Mouse (Mus musculus) fat pad, adult 2 months (tissue): Measurements from ENCODE around the gene Gatc.
"Not testable (repeated sequence)": the region's sequence is repeated elsewhere in the genome, so short reads cannot be mapped to it uniquely, and the experiment has no call there.

ENCODE experiments used
- DNase-seq: peaks from one replicate; pipeline ENCODE4 v3.0.0-alpha.2; 2011; ENCODE audit warnings: low read depth, low spot score; ENCODE audit errors: extremely low read depth

The Gatc gene

GRCm38 (mm10) chr5:115333626-115334025 lies 7.4 kb downstream of the Gatc start:
- DNase-seq = no peak

GRCm38 (mm10) chr5:115330955-115331354 lies 10.0 kb downstream of the Gatc start:
- DNase-seq = no peak

DNA sequence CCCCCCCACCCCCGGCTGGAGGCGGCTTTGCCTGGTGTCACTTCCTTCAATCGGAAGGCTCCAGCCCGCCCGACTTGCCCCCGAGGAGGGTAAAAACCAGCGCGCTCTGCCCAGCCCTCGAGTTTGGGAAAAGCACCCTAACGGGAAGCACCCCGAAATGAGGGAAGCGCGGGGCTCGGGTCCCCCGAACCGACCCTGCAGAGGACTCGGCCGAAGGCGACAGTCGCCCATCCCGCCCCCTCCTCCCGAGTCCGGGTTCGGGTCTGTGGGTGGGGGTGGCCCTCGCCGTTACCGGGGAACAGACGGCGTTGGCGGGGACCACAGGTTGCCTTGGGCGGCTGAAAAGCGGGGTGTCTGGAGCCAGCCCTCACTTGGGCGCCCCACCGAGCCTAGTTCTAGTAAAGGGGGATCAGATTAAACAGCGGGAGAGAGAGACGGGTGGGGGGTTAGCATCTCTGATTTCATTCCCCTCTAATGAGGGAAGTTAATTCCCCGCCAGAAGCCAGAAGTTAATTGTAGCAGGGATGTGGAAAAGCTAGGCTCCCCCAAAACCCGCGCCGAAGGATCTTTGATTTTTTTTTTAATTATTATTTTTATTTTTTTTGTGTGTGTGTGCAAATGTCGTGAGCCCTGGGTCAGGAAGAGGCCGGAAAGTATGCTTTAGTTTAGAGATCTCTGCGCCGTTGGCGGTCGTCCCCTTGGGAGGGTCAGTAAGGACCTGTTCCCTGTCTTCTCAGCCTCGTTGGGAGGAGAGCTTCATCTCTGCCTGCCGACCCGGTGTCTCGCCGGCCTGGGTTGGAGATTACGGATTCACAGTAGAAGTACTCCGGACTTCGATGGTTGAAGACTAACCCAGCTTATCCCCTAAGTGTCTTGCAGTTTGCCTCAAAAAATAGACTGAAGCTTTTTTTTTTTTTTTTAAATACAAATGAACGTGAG lies 13.1 kb downstream of the Gatc start:
- no peak for DNase-seq

DNA sequence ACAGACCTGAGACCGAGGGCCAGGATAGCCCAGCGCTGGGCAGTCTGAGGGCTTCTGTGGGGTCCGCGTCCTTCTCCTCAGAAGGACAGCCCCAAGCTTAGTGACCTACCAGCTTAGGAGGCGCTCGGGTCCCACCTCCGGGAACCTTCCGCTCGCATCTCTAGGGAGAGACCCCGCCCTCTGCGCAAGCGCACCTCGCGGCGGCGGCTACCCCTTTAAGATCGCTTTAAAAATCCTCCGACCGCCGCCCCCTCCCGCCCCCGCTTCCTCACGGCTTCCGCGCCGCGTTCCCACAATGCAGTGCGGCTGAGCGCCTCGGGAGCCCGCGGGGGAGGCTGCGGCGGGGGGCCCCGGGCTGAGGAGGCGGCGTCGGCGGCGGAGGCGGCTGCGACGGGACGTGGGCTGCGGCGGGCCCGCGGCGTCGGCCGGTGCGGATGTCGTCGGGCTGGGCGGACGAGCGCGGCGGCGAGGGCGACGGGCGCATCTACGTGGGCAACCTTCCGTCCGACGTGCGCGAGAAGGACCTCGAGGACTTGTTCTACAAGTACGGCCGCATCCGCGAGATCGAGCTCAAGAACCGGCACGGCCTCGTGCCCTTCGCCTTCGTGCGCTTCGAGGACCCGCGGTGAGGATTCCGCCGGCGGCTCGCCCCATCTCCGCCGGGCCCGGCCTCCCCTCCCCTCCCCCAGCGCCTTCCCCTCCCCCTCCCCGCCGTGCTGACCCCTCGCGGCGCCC lies 13.9 kb downstream of the Gatc start, which contains the start of gene Srsf9:
Srsf9 (plus strand) TSS at position 303 of the 735 bp plus-strand sequence.
- no peak for DNase-seq

DNA sequence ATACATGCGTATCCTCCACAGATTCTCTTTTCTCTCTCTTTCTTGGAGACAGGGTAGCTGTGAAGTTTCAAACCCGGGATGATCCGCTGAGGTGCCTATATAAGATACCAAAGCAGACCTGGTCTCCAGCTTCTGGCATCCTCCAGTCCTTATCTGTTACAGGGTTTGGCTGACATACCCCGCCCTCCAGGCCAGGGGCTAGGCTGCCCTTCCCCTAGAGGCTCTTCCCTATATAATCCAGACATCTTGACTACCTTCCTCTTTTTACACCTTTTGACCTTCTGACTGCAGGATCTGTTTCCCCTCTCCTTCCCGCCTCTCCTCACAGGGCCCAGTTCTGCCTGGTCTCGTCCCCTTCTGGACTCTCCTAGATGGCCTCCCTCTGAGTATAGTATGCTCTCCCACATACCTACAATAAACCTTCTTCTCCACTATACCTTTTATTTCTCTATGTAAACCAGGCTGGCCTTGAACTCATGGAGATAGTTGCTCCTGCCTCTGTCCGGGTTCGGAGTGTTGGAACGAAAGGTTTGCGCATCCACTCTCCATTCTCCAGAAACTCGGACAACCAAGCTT lies 14.6 kb downstream of the Gatc start:
- DNase-seq = no peak

DNA sequence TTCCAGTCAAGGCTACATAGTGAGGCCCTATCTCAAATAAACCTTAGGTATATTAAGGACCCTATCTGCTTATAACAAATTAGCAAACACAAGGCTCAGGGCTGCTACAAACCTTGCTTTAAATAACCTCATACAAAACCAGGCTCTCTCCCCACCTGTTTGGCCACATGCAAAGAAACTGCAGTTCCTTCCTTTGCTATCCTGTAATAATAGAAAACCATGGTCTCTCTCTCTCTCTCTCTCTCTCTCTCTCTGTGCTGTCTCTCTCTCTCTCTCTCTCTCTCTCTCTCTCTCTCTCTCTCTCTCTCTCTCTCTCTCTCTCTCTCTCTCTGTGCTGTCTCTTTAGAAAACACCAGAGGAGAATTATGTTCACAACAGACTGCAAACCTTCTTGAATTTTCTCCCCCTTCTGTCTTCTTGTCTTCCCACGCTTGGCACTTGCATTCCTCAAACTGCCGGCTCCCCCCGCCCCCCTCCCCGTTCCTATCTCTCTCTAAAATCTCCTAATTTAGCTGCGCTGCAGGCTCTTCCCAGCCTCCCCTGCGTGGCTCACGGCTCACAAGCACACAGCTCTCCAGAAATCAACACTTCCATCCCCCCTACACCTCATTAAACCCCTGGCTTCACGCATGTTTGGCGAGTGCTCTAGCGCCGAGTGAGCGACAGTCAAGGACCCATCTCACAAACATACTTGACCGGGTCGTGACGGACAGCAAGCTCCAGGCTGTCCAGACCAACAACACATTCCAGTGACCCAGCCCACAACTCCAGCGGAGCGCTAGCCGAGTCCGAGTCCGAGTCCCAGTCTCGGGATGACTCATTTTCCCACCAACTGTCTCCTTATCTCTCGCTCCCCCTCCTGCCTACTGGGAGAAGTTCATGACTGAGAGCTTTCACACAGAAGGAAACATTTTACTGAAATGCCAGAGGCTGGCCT lies 21.7 kb downstream of the Gatc start:
- no peak for DNase-seq

- no peak for DNase-seq
These were observed 23.2 kb downstream of the Gatc start for GRCm38 (mm10) chr5:115317645-115318328.

GRCm38 (mm10) chr5:115316968-115317644 lies 23.9 kb downstream of the Gatc start:
- no peak for DNase-seq

GRCm38 (mm10) chr5:115313668-115313943 lies 27.4 kb downstream of the Gatc start:
- DNase-seq = no peak

GRCm38 (mm10) chr5:115312816-115313667 lies 27.9 kb downstream of the Gatc start:
- DNase-seq = no peak

GRCm38 (mm10) chr5:115312354-115312753 lies 28.6 kb downstream of the Gatc start:
- no peak for DNase-seq

- not testable (repeated sequence) for DNase-seq
These were observed 38.8 kb downstream of the Gatc start for GRCm38 (mm10) chr5:115302190-115302589.

DNA sequence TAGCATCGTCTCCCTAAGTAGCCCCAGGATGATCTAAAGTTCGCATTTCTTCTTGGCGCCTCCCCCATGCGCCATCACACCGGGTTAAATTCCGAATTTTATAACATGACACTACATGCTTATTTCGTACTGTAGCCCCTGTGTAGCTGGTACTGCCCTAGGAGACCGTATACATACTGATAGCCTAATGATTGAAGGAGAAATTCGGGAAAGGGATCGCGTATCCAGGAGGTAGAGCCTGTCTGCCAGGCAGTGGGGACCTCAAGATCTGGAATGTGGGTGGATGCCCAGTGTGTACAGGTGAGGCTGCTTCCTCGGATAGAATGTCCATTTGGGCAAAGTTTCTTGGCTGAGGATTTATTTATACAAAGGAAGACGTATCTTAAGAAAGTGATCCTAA lies 39.4 kb downstream of the Gatc start:
- no peak for DNase-seq

- no peak for DNase-seq
These were observed 40.0 kb downstream of the Gatc start, which contains the start of gene Dynll1 for GRCm38 (mm10) chr5:115300792-115301614. Dynll1 (minus strand) TSS chr5:115300999.

GRCm38 (mm10) chr5:115300035-115300744 lies 40.8 kb downstream of the Gatc start:
- no peak for DNase-seq

- no peak for DNase-seq
These were observed 44.6 kb downstream of the Gatc start for GRCm38 (mm10) chr5:115296347-115296746.

DNA sequence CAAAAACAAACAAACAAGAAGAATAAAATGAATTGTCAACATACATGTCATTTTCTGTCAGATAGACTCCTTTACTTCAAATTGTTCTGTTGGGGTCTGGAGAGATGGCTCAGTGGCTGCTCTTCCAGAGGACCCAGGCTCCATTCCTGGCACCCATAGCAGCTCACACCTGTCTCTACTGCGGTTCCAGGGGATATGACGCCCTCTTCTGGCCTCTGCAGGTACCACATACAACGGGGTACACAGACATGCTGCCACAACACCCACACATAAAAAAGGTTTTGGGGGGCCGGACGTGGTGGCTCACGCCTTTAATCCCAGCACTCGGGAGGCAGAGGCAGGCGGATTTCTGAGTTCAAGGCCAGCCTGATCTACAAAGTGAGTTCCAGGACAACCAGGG lies 46.8 kb downstream of the Gatc start:
- DNase-seq = no peak
